Mouse (Mus musculus) heart, postnatal 0 days (tissue): ENCODE measurements at regions not wholly inside any gene's neighbourhood (a gene's known extent, or its start where the extent isn't known, plus 50 kb on each side); places are given as distances from the start of the nearest gene placed in this dataset.

Experiments used
- CTCF ChIP-seq: IDR thresholded peaks from 2 replicates; pipeline ENCODE4 v1.5.1; 2016; ENCODE audit warnings: antibody characterized with exemption, control low read depth, low read depth
- EP300 ChIP-seq: IDR thresholded peaks from 2 replicates; pipeline ENCODE4 v1.6.1; 2016; ENCODE audit warnings: antibody characterized with exemption, low read depth

DNA sequence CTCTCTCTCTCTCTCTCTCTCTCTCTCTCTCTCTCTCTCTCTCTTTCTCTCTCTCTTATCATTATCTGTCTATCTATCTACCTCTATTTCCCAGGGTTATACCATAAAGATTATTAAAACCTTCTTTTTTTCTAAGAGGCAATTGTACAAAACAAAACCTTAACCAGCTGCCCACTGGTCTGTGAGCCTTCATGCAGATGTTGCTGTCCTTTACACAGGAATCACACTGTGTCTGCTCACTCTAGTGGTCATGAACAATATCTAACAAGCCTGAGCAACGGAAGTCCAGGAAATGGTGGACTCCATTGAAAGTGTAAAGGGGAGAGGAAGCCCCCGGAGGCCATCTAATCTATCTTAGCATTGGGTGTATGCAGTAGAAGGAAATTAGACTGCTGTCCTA is 156.9 kb upstream of the Sox11 start:
- TF ChIP-seq EP300 (no peak), CTCF (no peak)
